ENCODE assay signal across 8 mouse cellular contexts in genomic region chr11:75194121-75194849, GRCm38 (mm10). TPM values are rescaled to one million over a fixed set of nuclear protein-coding genes. Genes with fewer than 3 reads are reported as not detected.
DNase-seq lines count a peak whose midpoint lies in the region; ATAC-seq and TF ChIP-seq lines count a peak whose summit lies in the region.

No protein-coding gene starts in this region.

- no peak for ATAC-seq in embryonic facial prominence, embryonic 14.5 days (ENCODE audit: low read depth)
- no peak for ATAC-seq in hindbrain, embryonic 14.5 days (ENCODE audit: low FRiP score)
- ATAC-seq in lung, postnatal 0 days = no peak

- peak overlapping the region; percentile 90 for H3K4me2 ChIP-seq in embryonic facial prominence, embryonic 14.5 days (ENCODE audit: low read depth, low read length)
- peak overlapping the region; percentile 68 for H3K4me2 ChIP-seq in hindbrain, embryonic 14.5 days (replicated peaks)
- H3K4me2 ChIP-seq in lung, postnatal 0 days (replicated peaks; ENCODE audit: low read depth, low read length) = peak overlapping the region; percentile 90

- no peak for TF ChIP-seq POLR2A in cerebellum, adult 2 months (IDR thresholded peaks at IDR 0.05; ENCODE audit: borderline replicate concordance, insufficient read depth, low read length)

- peak overlapping the region; percentile 64 for H3K4me3 ChIP-seq in cerebellum, adult 2 months (replicated peaks; ENCODE audit: insufficient read depth, low read depth, low read length)
- peak overlapping the region; percentile 23 for H3K4me3 ChIP-seq in C2C12 (ENCODE audit: insufficient read depth, poor library complexity, severe bottlenecking)
- peak overlapping the region; percentile 50 for H3K4me3 ChIP-seq in embryonic facial prominence, embryonic 14.5 days (ENCODE audit: low read depth, low read length)
- H3K4me3 ChIP-seq in hindbrain, embryonic 14.5 days (replicated peaks; ENCODE audit: low read length) = peak overlapping the region; percentile 62
- peak overlapping the region; percentile 52 for H3K4me3 ChIP-seq in lung, postnatal 0 days (ENCODE audit: low read depth, low read length)

- peak in 1 of 2 experiments; percentile 70 for DNase-seq in cerebellum, adult 2 months
- DNase-seq in cerebellum, adult 8-10 months = no peak
- DNase-seq in embryonic facial prominence, embryonic 14.5 days (ENCODE audit: low spot score) = no peak
- DNase-seq in hindbrain, embryonic 14.5 days (ENCODE audit: low spot score) = no peak
- DNase-seq in lung, postnatal 0 days (ENCODE audit: low spot score) = no peak
- DNase-seq in thymus, postnatal 25 days = peak; percentile 58
- no peak for DNase-seq in ovary, postnatal 10 days (ENCODE audit: low spot score)

- peak overlapping the region; percentile 47 for H3K9ac ChIP-seq in embryonic facial prominence, embryonic 14.5 days (ENCODE audit: low read depth, low read length)
- peak overlapping the region; percentile 65 for H3K9ac ChIP-seq in hindbrain, embryonic 14.5 days
- no peak overlapping the region for H3K9ac ChIP-seq in lung, postnatal 0 days (replicated peaks; ENCODE audit: low read depth)

- peaks cover 23% of the 10 kb centered on the region for H3K4me1 ChIP-seq in cerebellum, adult 2 months (ENCODE audit: control insufficient read depth, insufficient read depth, low read length)
- peaks cover 18% of the 10 kb centered on the region for H3K4me1 ChIP-seq in embryonic facial prominence, embryonic 14.5 days (ENCODE audit: control insufficient read depth, insufficient read depth, low read length)
- H3K4me1 ChIP-seq in hindbrain, embryonic 14.5 days (replicated peaks; ENCODE audit: control insufficient read depth, insufficient read depth, low read length) = peaks cover 35% of the 10 kb centered on the region
- H3K4me1 ChIP-seq in lung, postnatal 0 days (ENCODE audit: insufficient read depth, low read depth, low read length) = peaks cover 19% of the 10 kb centered on the region

- TF ChIP-seq CTCF in cerebellum, adult 2 months (IDR thresholded peaks at IDR 0.05; ENCODE audit: borderline replicate concordance, insufficient read depth, low read depth, low read length) = no peak
- TF ChIP-seq CTCF in C2C12 (IDR thresholded peaks at IDR 0.05; ENCODE audit: control insufficient read depth, insufficient read depth, insufficient read length) = no peak
- TF ChIP-seq CTCF in lung, postnatal 0 days (IDR thresholded peaks at IDR 0.05) = no peak

- no peak for TF ChIP-seq EP300 in lung, postnatal 0 days (IDR thresholded peaks at IDR 0.05)

- peak overlapping the region; percentile 1 for H3ac ChIP-seq in C2C12 (ENCODE audit: control insufficient read depth, insufficient read length, low read depth)

- under 1% methylated on average over 52 of the region's 52 CpGs for WGBS in cerebellum, adult 2 months
- under 1% methylated on average over 31 of the region's 52 CpGs for WGBS in embryonic facial prominence, embryonic 14.5 days
- under 1% methylated on average over 52 of the region's 52 CpGs for WGBS in hindbrain, embryonic 14.5 days
- WGBS in lung, postnatal 0 days = 4% methylated on average over 38 of the region's 52 CpGs

- peak overlapping the region; percentile 95 for H3K27ac ChIP-seq in cerebellum, adult 2 months (ENCODE audit: insufficient read depth, low read length)
- no peak overlapping the region for H3K27ac ChIP-seq in embryonic facial prominence, embryonic 14.5 days (replicated peaks; ENCODE audit: low read depth, low read length)
- H3K27ac ChIP-seq in hindbrain, embryonic 14.5 days = peak overlapping the region; percentile 5; the same call in 1 of the 2 replicates
- H3K27ac ChIP-seq in lung, postnatal 0 days (ENCODE audit: low read length) = no peak overlapping the region

- peaks cover 7% of the 10 kb centered on the region for H3K79me3 ChIP-seq in C2C12 (ENCODE audit: low read depth)

- peaks cover 11% of the 10 kb centered on the region for H3K79me2 ChIP-seq in C2C12 (ENCODE audit: control insufficient read depth, insufficient read depth)

- no peaks in the 10 kb centered on the region for H3K27me3 ChIP-seq in cerebellum, adult 2 months (ENCODE audit: control insufficient read depth, insufficient read depth, low read length)
- H3K27me3 ChIP-seq in C2C12 (ENCODE audit: control insufficient read depth, insufficient read depth, insufficient read length) = peaks cover 36% of the 10 kb centered on the region
- H3K27me3 ChIP-seq in embryonic facial prominence, embryonic 14.5 days (replicated peaks; ENCODE audit: control insufficient read depth, insufficient read depth, low read length) = peaks cover 59% of the 10 kb centered on the region
- H3K27me3 ChIP-seq in hindbrain, embryonic 14.5 days (ENCODE audit: control insufficient read depth, insufficient read depth, low read length) = peaks cover 56% of the 10 kb centered on the region
- H3K27me3 ChIP-seq in lung, postnatal 0 days (replicated peaks; ENCODE audit: insufficient read depth, low read length) = peaks cover 35% of the 10 kb centered on the region

- H3K9me3 ChIP-seq in embryonic facial prominence, embryonic 14.5 days (ENCODE audit: control insufficient read depth, low read length) = no peaks in the 10 kb centered on the region
- no peaks in the 10 kb centered on the region for H3K9me3 ChIP-seq in hindbrain, embryonic 14.5 days (ENCODE audit: control insufficient read depth, low read length)
- H3K9me3 ChIP-seq in lung, postnatal 0 days (ENCODE audit: low read length) = no peaks in the 10 kb centered on the region

- H3K36me3 ChIP-seq in C2C12 (ENCODE audit: control insufficient read depth, insufficient read depth) = no peaks in the 10 kb centered on the region
- H3K36me3 ChIP-seq in embryonic facial prominence, embryonic 14.5 days (ENCODE audit: control insufficient read depth, insufficient read depth, low read length) = no peaks in the 10 kb centered on the region
- no peaks in the 10 kb centered on the region for H3K36me3 ChIP-seq in hindbrain, embryonic 14.5 days (replicated peaks; ENCODE audit: control insufficient read depth, insufficient read depth)
- no peaks in the 10 kb centered on the region for H3K36me3 ChIP-seq in lung, postnatal 0 days (ENCODE audit: insufficient read depth, low read length)

TF ChIP-seq in C2C12, 6 proteins besides CTCF, POLR2A, EP300 and RAD21:
- TF ChIP-seq MAX (IDR thresholded peaks at IDR 0.05) = no peak
- no peak for TF ChIP-seq USF1 (IDR thresholded peaks at IDR 0.05; ENCODE audit: low read depth)
- no peak for TF ChIP-seq MYOG (IDR thresholded peaks at IDR 0.05; ENCODE audit: control insufficient read depth, extremely low read depth, insufficient read length)
- no peak for TF ChIP-seq CEBPB (IDR thresholded peaks at IDR 0.05; ENCODE audit: low read depth)
- no peak for TF ChIP-seq FOSL1 (IDR thresholded peaks at IDR 0.05; ENCODE audit: insufficient read depth, low read length, poor library complexity, severe bottlenecking)
- no peak for TF ChIP-seq MYOD1 (IDR thresholded peaks at IDR 0.05; ENCODE audit: control insufficient read depth, insufficient read length, low read depth)

RNA-seq across cellular contexts. Expression of gene Rtn4rl1, which starts 0.7 kb away (rescaled TPM):
- 23.9 and 28.6 TPM in 2 replicates for polyA plus RNA-seq in cerebellum, adult 2 months (2012; rRNA removed)
- polyA plus RNA-seq in C2C12 (2012; fragmentation: generic; extraction: Trizol) = 0.40 TPM
- polyA plus RNA-seq in embryonic facial prominence, embryonic 14.5 days (2014; fragmentation: Nextera tagmentation; extraction: Ambion mirVana) = 4.9 TPM in 2 replicates
- 8.5 and 10.3 TPM in 2 replicates for polyA plus RNA-seq in hindbrain, embryonic 14.5 days (2014; fragmentation: Nextera tagmentation; extraction: Ambion mirVana)
- 3.6 and 4.3 TPM in 2 replicates for polyA plus RNA-seq in lung, postnatal 0 days (2015; fragmentation: Nextera tagmentation; extraction: Ambion mirVana)

RNA-seq across cellular contexts. Expression of gene Dph1, which starts 3.2 kb away (rescaled TPM):
- polyA plus RNA-seq in cerebellum, adult 2 months (2012; rRNA removed) = 18.6 and 19.3 TPM in 2 replicates
- polyA plus RNA-seq in C2C12 (2012; fragmentation: generic; extraction: Trizol) = 19.6 TPM
- 22.5 and 23.8 TPM in 2 replicates for polyA plus RNA-seq in embryonic facial prominence, embryonic 14.5 days (2014; fragmentation: Nextera tagmentation; extraction: Ambion mirVana)
- 13.6 and 14.4 TPM in 2 replicates for polyA plus RNA-seq in hindbrain, embryonic 14.5 days (2014; fragmentation: Nextera tagmentation; extraction: Ambion mirVana)
- polyA plus RNA-seq in lung, postnatal 0 days (2015; fragmentation: Nextera tagmentation; extraction: Ambion mirVana) = 11.3 and 14.8 TPM in 2 replicates

RNA-seq across cellular contexts. Expression of gene Ovca2, which starts 15.7 kb away (rescaled TPM):
- polyA plus RNA-seq in cerebellum, adult 2 months (2012; rRNA removed) = 15.3 and 16.3 TPM in 2 replicates
- polyA plus RNA-seq in C2C12 (2012; fragmentation: generic; extraction: Trizol) = 19.3 TPM
- polyA plus RNA-seq in embryonic facial prominence, embryonic 14.5 days (2014; fragmentation: Nextera tagmentation; extraction: Ambion mirVana) = 23.1 and 26.5 TPM in 2 replicates
- 17.4 and 20.3 TPM in 2 replicates for polyA plus RNA-seq in hindbrain, embryonic 14.5 days (2014; fragmentation: Nextera tagmentation; extraction: Ambion mirVana)
- polyA plus RNA-seq in lung, postnatal 0 days (2015; fragmentation: Nextera tagmentation; extraction: Ambion mirVana) = 19.7 and 22.0 TPM in 2 replicates

RNA-seq across cellular contexts. Expression of gene Hic1, which starts 25.0 kb away (rescaled TPM):
- 3.0 and 3.7 TPM in 2 replicates for polyA plus RNA-seq in cerebellum, adult 2 months (2012; rRNA removed)
- polyA plus RNA-seq in C2C12 (2012; fragmentation: generic; extraction: Trizol) = 0.02 TPM
- polyA plus RNA-seq in embryonic facial prominence, embryonic 14.5 days (2014; fragmentation: Nextera tagmentation; extraction: Ambion mirVana) = 13.1 and 17.8 TPM in 2 replicates
- 1.9 and 2.6 TPM in 2 replicates for polyA plus RNA-seq in hindbrain, embryonic 14.5 days (2014; fragmentation: Nextera tagmentation; extraction: Ambion mirVana)
- polyA plus RNA-seq in lung, postnatal 0 days (2015; fragmentation: Nextera tagmentation; extraction: Ambion mirVana) = 9.9 and 13.4 TPM in 2 replicates

Comparison
In these comparisons a context has a peak if more than half of its experiments do, and no peak if none do; other contexts are left out.
1. H3K27ac ChIP-seq: peak in cerebellum, adult 2 months (single experiment) and hindbrain, embryonic 14.5 days (single experiment); none in embryonic facial prominence, embryonic 14.5 days (single experiment) and lung, postnatal 0 days (single experiment).
2. Peak in every context shown above with its lines, with median percentiles within 50 percentile points of each other: H3K4me3 ChIP-seq and H3K4me2 ChIP-seq.